In the genomic region with DNA sequence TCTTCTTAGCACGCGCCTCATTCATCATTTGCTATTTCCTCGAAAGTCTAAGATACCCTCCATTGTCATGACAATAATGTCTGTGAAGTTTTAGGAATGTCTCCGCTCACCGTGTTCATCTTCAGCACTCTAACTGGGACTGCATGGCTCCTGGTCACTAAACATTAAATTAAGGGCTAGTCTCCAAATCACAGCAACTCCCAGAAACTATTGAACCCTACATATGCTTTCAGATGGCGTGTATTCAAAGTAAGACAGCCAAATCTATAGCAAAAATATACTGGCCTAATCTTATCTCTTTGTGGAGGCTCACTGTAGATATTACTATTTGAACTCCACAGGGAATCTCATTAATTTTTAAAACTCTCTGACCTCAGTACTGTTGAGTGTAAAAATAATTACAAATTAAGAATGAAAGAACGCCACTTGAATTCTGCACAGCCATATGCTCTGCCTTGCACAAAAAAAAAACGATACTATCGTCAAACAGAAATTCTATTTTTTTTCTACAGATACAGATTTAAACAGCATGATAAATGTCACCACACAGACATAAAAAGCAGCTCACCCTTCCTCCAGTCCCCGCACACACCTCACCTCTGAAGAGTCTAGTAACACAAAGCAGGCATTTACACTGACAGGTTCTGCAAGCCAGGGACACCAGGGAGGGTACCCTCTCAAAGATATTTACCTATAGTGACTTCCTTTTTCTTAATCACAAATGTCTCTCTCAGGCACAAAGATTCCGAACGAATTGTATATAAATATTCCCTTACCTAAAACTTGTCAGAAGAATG, we compare ENCODE assay signal across 13 mouse cellular contexts.
DNase-seq lines count a peak whose midpoint lies in the region; ATAC-seq and TF ChIP-seq lines count a peak whose summit lies in the region.
"Had no signal": no experiment of that assay in that cellular context is flagged by ENCODE, and none has a peak within 500 bp of the region (broad histone marks: within the 10 kb centered on the region; RNA-seq: fewer than 3 reads in every experiment).

No protein-coding gene starts in this region.

- H3K9me3 ChIP-seq in kidney, embryonic 15.5 days (replicated peaks), result no peaks in the 10 kb centered on the region
- no peaks in the 10 kb centered on the region for H3K9me3 ChIP-seq in embryonic facial prominence, embryonic 14.5 days (ENCODE audit: control insufficient read depth, low read length)
- H3K9me3 ChIP-seq in hindbrain, embryonic 13.5 days, result no peaks in the 10 kb centered on the region
- H3K9me3 ChIP-seq in midbrain, embryonic 16.5 days (replicated peaks; ENCODE audit: control insufficient read depth, low read length, poor library complexity, severe bottlenecking), result no peaks in the 10 kb centered on the region
- H3K9me3 ChIP-seq: heart, embryonic 15.5 days had no signal

- WGBS in kidney, embryonic 15.5 days, result 63% methylated on average over 12 of the region's 12 CpGs
- WGBS in kidney, adult 2 months, result 81% methylated on average over 12 of the region's 12 CpGs
- 65% methylated on average over 12 of the region's 12 CpGs for WGBS in embryonic facial prominence, embryonic 14.5 days
- WGBS in hindbrain, embryonic 13.5 days, result 26% methylated on average over 12 of the region's 12 CpGs
- 12% methylated on average over 12 of the region's 12 CpGs for WGBS in midbrain, embryonic 16.5 days

- no peak for ATAC-seq in kidney, embryonic 15.5 days (replicated peaks; ENCODE audit: low FRiP score)
- ATAC-seq in embryonic facial prominence, embryonic 14.5 days (ENCODE audit: low read depth), result no peak
- no peak for ATAC-seq in hindbrain, embryonic 13.5 days (ENCODE audit: low FRiP score)
- peak; percentile 65; the same call in 1 of the 2 replicates for ATAC-seq in midbrain, embryonic 16.5 days
- ATAC-seq: CD4-positive, CD25-positive, alpha-beta regulatory T cell, adult 4 months had no signal

- no peak overlapping the region for H3K9ac ChIP-seq in kidney, embryonic 15.5 days
- 0 out of 2 replicates have a peak overlapping the region, but pooled peaks have one; percentile 5 for H3K9ac ChIP-seq in embryonic facial prominence, embryonic 14.5 days (ENCODE audit: low read depth, low read length)
- peak overlapping the region; percentile 93 for H3K9ac ChIP-seq in hindbrain, embryonic 13.5 days
- peak overlapping the region; percentile 96 for H3K9ac ChIP-seq in midbrain, embryonic 16.5 days (ENCODE audit: low read depth, low read length)
- H3K9ac ChIP-seq: heart, embryonic 15.5 days; lung, embryonic 14.5 days had no signal

- peaks cover 6% of the 10 kb centered on the region for H3K27me3 ChIP-seq in kidney, embryonic 15.5 days
- peaks cover 5% of the 10 kb centered on the region; the same call in 1 of the 2 replicates for H3K27me3 ChIP-seq in kidney, adult 2 months (replicated peaks; ENCODE audit: control insufficient read depth, insufficient read depth, low read length)
- peaks cover 26% of the 10 kb centered on the region for H3K27me3 ChIP-seq in embryonic facial prominence, embryonic 14.5 days (replicated peaks; ENCODE audit: control insufficient read depth, insufficient read depth, low read length)
- H3K27me3 ChIP-seq in hindbrain, embryonic 13.5 days, result no peaks in the 10 kb centered on the region; the same call in 1 of the 2 replicates
- H3K27me3 ChIP-seq in midbrain, embryonic 16.5 days (ENCODE audit: control insufficient read depth, insufficient read depth, low read depth, low read length), result no peaks in the 10 kb centered on the region

- H3K36me3 ChIP-seq in kidney, embryonic 15.5 days, result no peaks in the 10 kb centered on the region
- no peaks in the 10 kb centered on the region for H3K36me3 ChIP-seq in kidney, adult 2 months (ENCODE audit: control insufficient read depth, insufficient read depth, low read length)
- H3K36me3 ChIP-seq in embryonic facial prominence, embryonic 14.5 days (ENCODE audit: control insufficient read depth, insufficient read depth, low read length), result no peaks in the 10 kb centered on the region
- H3K36me3 ChIP-seq in hindbrain, embryonic 13.5 days, result no peaks in the 10 kb centered on the region; the same call in 1 of the 2 replicates
- H3K36me3 ChIP-seq in midbrain, embryonic 16.5 days (ENCODE audit: control insufficient read depth, insufficient read depth, low read length), result no peaks in the 10 kb centered on the region
- H3K36me3 ChIP-seq: heart, embryonic 15.5 days had no signal

- H3K4me1 ChIP-seq in kidney, embryonic 15.5 days, result peaks cover 6% of the 10 kb centered on the region; the same call in 1 of the 2 replicates
- H3K4me1 ChIP-seq in kidney, adult 2 months (ENCODE audit: control insufficient read depth, insufficient read depth, low read length), result no peaks in the 10 kb centered on the region; the same call in 1 of the 2 replicates
- H3K4me1 ChIP-seq in embryonic facial prominence, embryonic 14.5 days (ENCODE audit: control insufficient read depth, insufficient read depth, low read length), result peaks cover 10% of the 10 kb centered on the region; the same call in 1 of the 2 replicates
- H3K4me1 ChIP-seq in hindbrain, embryonic 13.5 days (replicated peaks), result peaks cover 19% of the 10 kb centered on the region
- peaks cover 6% of the 10 kb centered on the region for H3K4me1 ChIP-seq in midbrain, embryonic 16.5 days (ENCODE audit: control insufficient read depth, insufficient read depth, low read length)

- peak overlapping the region; percentile 82 for H3K4me2 ChIP-seq in kidney, embryonic 15.5 days
- H3K4me2 ChIP-seq in embryonic facial prominence, embryonic 14.5 days (ENCODE audit: low read depth, low read length), result peak overlapping the region; percentile 19; the same call in 1 of the 2 replicates
- H3K4me2 ChIP-seq in hindbrain, embryonic 13.5 days, result peak overlapping the region; percentile 64
- H3K4me2 ChIP-seq in midbrain, embryonic 16.5 days (ENCODE audit: low read length), result peak overlapping the region; percentile 57
- H3K4me2 ChIP-seq: heart, embryonic 15.5 days had no signal

- TF ChIP-seq CTCF in kidney, adult 2 months (conservative IDR thresholded peaks at IDR 0.05; ENCODE audit: insufficient read depth, insufficient read length, low read depth, low read length), result no peak

- no peak for TF ChIP-seq POLR2A in kidney, adult 2 months (IDR thresholded peaks at IDR 0.05; ENCODE audit: low read depth, low read length)

- H3K4me3 ChIP-seq in kidney, embryonic 15.5 days (replicated peaks), result peak overlapping the region; percentile 28
- no peak overlapping the region for H3K4me3 ChIP-seq in kidney, adult 2 months (ENCODE audit: insufficient read depth, low read depth, low read length)
- H3K4me3 ChIP-seq in embryonic facial prominence, embryonic 14.5 days (ENCODE audit: low read depth, low read length), result peak overlapping the region; percentile 19
- peak overlapping the region; percentile 68 for H3K4me3 ChIP-seq in hindbrain, embryonic 13.5 days
- peak overlapping the region; percentile 66 for H3K4me3 ChIP-seq in midbrain, embryonic 16.5 days (ENCODE audit: low read depth, low read length)
- H3K4me3 ChIP-seq: heart, embryonic 15.5 days had no signal

- DNase-seq in kidney, adult 2 months, result no peak
- DNase-seq in embryonic facial prominence, embryonic 14.5 days (ENCODE audit: low spot score), result no peak
- no peak for DNase-seq in layer of hippocampus, adult 8-10 months (ENCODE audit: low spot score in 2 of 2)
- DNase-seq in adrenal gland, adult (ENCODE audit: inconsistent age in 2 of 2, low spot score in 1 of 2), result no peak
- DNase-seq in right cerebral cortex, postnatal 4 days, result no peak
- DNase-seq: kidney, adult 18-20 months; right cerebral cortex, postnatal 25 days had no signal

- no peak overlapping the region for H3K27ac ChIP-seq in kidney, embryonic 15.5 days
- no peak overlapping the region for H3K27ac ChIP-seq in kidney, adult 2 months (ENCODE audit: insufficient read depth, low read depth, low read length)
- no peak overlapping the region for H3K27ac ChIP-seq in embryonic facial prominence, embryonic 14.5 days (replicated peaks; ENCODE audit: low read depth, low read length)
- H3K27ac ChIP-seq in hindbrain, embryonic 13.5 days, result peak overlapping the region; percentile 99
- H3K27ac ChIP-seq in midbrain, embryonic 16.5 days (ENCODE audit: low read length), result peak overlapping the region; percentile 97
- H3K27ac ChIP-seq: heart, embryonic 15.5 days had no signal

Comparison
In these comparisons a context has a peak if more than half of its experiments do, and no peak if none do; other contexts are left out.
1. H3K27ac ChIP-seq: peak in hindbrain, embryonic 13.5 days (single experiment) and midbrain, embryonic 16.5 days (single experiment); none in kidney, embryonic 15.5 days (single experiment), kidney, adult 2 months (single experiment) and embryonic facial prominence, embryonic 14.5 days (single experiment).
2. H3K4me2 ChIP-seq: peak in every context shown above with its lines; median percentile 82 in kidney, embryonic 15.5 days; 64 in hindbrain, embryonic 13.5 days; 57 in midbrain, embryonic 16.5 days; 19 in embryonic facial prominence, embryonic 14.5 days.